Mouse (Mus musculus) liver, embryonic 12.5 days (tissue): ENCODE results near the gene Fam98a. TPM values are rescaled to one million over a fixed set of nuclear protein-coding genes. Genes with fewer than 3 reads are reported as not detected.

Source experiments
- ATAC-seq: fragments of 200-750 bp; cut with Nextera tagmentation; 2 replicates; pipeline ENCODE4 v1.8.0; 2017; ENCODE audit warnings: moderate number of reproducible peaks, mild to moderate bottlenecking, moderate library complexity
- H3K27ac ChIP-seq: fragments of 300-500 bp; sonication (generic); 2 replicates; pipeline ENCODE4 v1.5.1; 2016; ENCODE audit warnings: mild to moderate bottlenecking
- H3K27me3 ChIP-seq: fragments of 300-500 bp; sonication (generic); replicated peaks from 2 replicates; pipeline ENCODE4 v1.6.1; 2016; ENCODE audit warnings: mild to moderate bottlenecking, moderate library complexity
- H3K36me3 ChIP-seq: fragments of 300-500 bp; sonication (generic); 2 replicates; pipeline ENCODE4 v1.6.1; 2016; ENCODE audit warnings: mild to moderate bottlenecking, moderate library complexity
- H3K4me1 ChIP-seq: fragments of 300-500 bp; sonication (generic); 2 replicates; pipeline ENCODE4 v1.6.1; 2016
- H3K4me2 ChIP-seq: fragments of 300-500 bp; sonication (generic); 2 replicates; pipeline ENCODE4 v1.6.1; 2016; ENCODE audit warnings: mild to moderate bottlenecking, moderate library complexity
- H3K4me3 ChIP-seq: fragments of 300-500 bp; sonication (generic); 2 replicates; pipeline ENCODE4 v1.5.1; 2016; ENCODE audit warnings: mild to moderate bottlenecking, moderate library complexity
- H3K9ac ChIP-seq: fragments of 300-500 bp; sonication (generic); 2 replicates; pipeline ENCODE4 v1.6.1; 2016; ENCODE audit warnings: mild to moderate bottlenecking, moderate library complexity
- H3K9me3 ChIP-seq: fragments of 300-500 bp; sonication (generic); replicated peaks from 2 replicates; pipeline ENCODE4 v1.6.1; 2016; ENCODE audit warnings: mild to moderate bottlenecking, moderate library complexity
- WGBS: fragments of 180-500 bp; shearing (Covaris S2); methylation state at CpG from one replicate; pipeline ENCODE4 v1.1.7; 2016; ENCODE audit not compliant: insufficient replicate concordance; 5-methylcytosine and 5-hydroxymethylcytosine counted together
- polyA plus RNA-seq: library from polyadenylated mRNA; unstranded; fragments of >200 nt; fragmentation: Nextera tagmentation; extraction: Ambion mirVana; gene quantifications from 2 replicates; pipeline ENCODE4 v1.2.1, GENCODE M21; 2016

Fam98a gene
- polyA plus RNA-seq, 1 experiment from 2014 or later, result 25.2 TPM

GRCm38 (mm10) chr17:75518181-75518901 lies 33.4 kb downstream of the Fam98a start:
- Histone ChIP-seq H3K27me3 (no peaks in the 10 kb centered on the region), H3K4me3 (no peak overlapping the region), H3K9me3 (no peaks in the 10 kb centered on the region), H3K27ac (no peak overlapping the region), H3K36me3 (no peaks in the 10 kb centered on the region), H3K4me1 (peaks cover 3% of the 10 kb centered on the region; the same call in 1 of the 2 replicates), H3K9ac (no peak overlapping the region), H3K4me2 (no peak overlapping the region)
- no peak for ATAC-seq
- 32% methylated on average over 8 of the region's 8 CpGs for WGBS

GRCm38 (mm10) chr17:75516591-75516990 lies 35.2 kb downstream of the Fam98a start:
- no peak for ATAC-seq
- Histone ChIP-seq H3K36me3 (no peaks in the 10 kb centered on the region), H3K4me2 (no peak overlapping the region), H3K9ac (no peak overlapping the region), H3K27ac (no peak overlapping the region), H3K27me3 (no peaks in the 10 kb centered on the region), H3K9me3 (no peaks in the 10 kb centered on the region), H3K4me1 (peaks cover 3% of the 10 kb centered on the region; the same call in 1 of the 2 replicates), H3K4me3 (no peak overlapping the region)
- WGBS, result 54% methylated on average over 4 of the region's 4 CpGs

GRCm38 (mm10) chr17:75509257-75509656 lies 42.5 kb downstream of the Fam98a start:
- no peaks in the 10 kb centered on the region for H3K4me1 ChIP-seq
- H3K9me3 ChIP-seq, result no peaks in the 10 kb centered on the region
- H3K27me3 ChIP-seq, result no peaks in the 10 kb centered on the region
- ATAC-seq, result no peak
- no peak overlapping the region for H3K4me3 ChIP-seq
- no peak overlapping the region for H3K27ac ChIP-seq
- no peak overlapping the region for H3K4me2 ChIP-seq
- H3K9ac ChIP-seq, result no peak overlapping the region
- WGBS, result 73% methylated on average over 5 of the region's 5 CpGs
- H3K36me3 ChIP-seq, result no peaks in the 10 kb centered on the region

- H3K4me1 ChIP-seq, result no peaks in the 10 kb centered on the region
- no peak overlapping the region for H3K9ac ChIP-seq
- H3K36me3 ChIP-seq, result no peaks in the 10 kb centered on the region
- H3K27me3 ChIP-seq, result no peaks in the 10 kb centered on the region
- H3K27ac ChIP-seq, result no peak overlapping the region
- no peaks in the 10 kb centered on the region for H3K9me3 ChIP-seq
- no peak overlapping the region for H3K4me2 ChIP-seq
- WGBS, result 66% methylated on average over 10 of the region's 10 CpGs
- H3K4me3 ChIP-seq, result no peak overlapping the region
- ATAC-seq, result no peak
Observed at GRCm38 (mm10) chr17:75506708-75507641, 44.8 kb downstream of the Fam98a start.

- Histone ChIP-seq H3K4me2 (no peak overlapping the region), H3K9me3 (no peaks in the 10 kb centered on the region), H3K4me1 (no peaks in the 10 kb centered on the region), H3K27ac (no peak overlapping the region), H3K27me3 (no peaks in the 10 kb centered on the region), H3K9ac (no peak overlapping the region), H3K4me3 (no peak overlapping the region), H3K36me3 (no peaks in the 10 kb centered on the region)
- 77% methylated on average over 10 of the region's 10 CpGs for WGBS
- ATAC-seq, result no peak
Observed at GRCm38 (mm10) chr17:75506097-75506675, 45.6 kb downstream of the Fam98a start.

GRCm38 (mm10) chr17:75505053-75505452 lies 46.7 kb downstream of the Fam98a start:
- H3K4me1 ChIP-seq, result no peaks in the 10 kb centered on the region
- H3K36me3 ChIP-seq, result no peaks in the 10 kb centered on the region
- no peaks in the 10 kb centered on the region for H3K9me3 ChIP-seq
- no peak overlapping the region for H3K4me2 ChIP-seq
- ATAC-seq, result no peak
- H3K4me3 ChIP-seq, result no peak overlapping the region
- H3K9ac ChIP-seq, result no peak overlapping the region
- no peaks in the 10 kb centered on the region for H3K27me3 ChIP-seq
- no peak overlapping the region for H3K27ac ChIP-seq
- 66% methylated on average over 5 of the region's 5 CpGs for WGBS

- H3K27ac ChIP-seq, result no peak overlapping the region
- 77% methylated on average over 3 of the region's 3 CpGs for WGBS
- ATAC-seq, result no peak
- no peaks in the 10 kb centered on the region for H3K27me3 ChIP-seq
- H3K4me3 ChIP-seq, result no peak overlapping the region
- H3K4me2 ChIP-seq, result no peak overlapping the region
- H3K9me3 ChIP-seq, result no peaks in the 10 kb centered on the region
- H3K36me3 ChIP-seq, result no peaks in the 10 kb centered on the region
- H3K9ac ChIP-seq, result no peak overlapping the region
- H3K4me1 ChIP-seq, result no peaks in the 10 kb centered on the region
Observed at GRCm38 (mm10) chr17:75503031-75503430, 48.7 kb downstream of the Fam98a start.

GRCm38 (mm10) chr17:75498241-75498651 lies 53.5 kb downstream of the Fam98a start:
- ATAC-seq, result no peak
- Histone ChIP-seq H3K9me3 (no peaks in the 10 kb centered on the region), H3K27me3 (no peaks in the 10 kb centered on the region), H3K4me1 (no peaks in the 10 kb centered on the region), H3K9ac (no peak overlapping the region), H3K36me3 (no peaks in the 10 kb centered on the region), H3K4me3 (no peak overlapping the region), H3K27ac (no peak overlapping the region), H3K4me2 (no peak overlapping the region)
- WGBS, result 88% methylated on average over 6 of the region's 6 CpGs

GRCm38 (mm10) chr17:75495213-75495612 lies 56.5 kb downstream of the Fam98a start:
- no peaks in the 10 kb centered on the region for H3K4me1 ChIP-seq
- 67% methylated on average over 4 of the region's 4 CpGs for WGBS
- ATAC-seq, result no peak
- H3K4me2 ChIP-seq, result no peak overlapping the region
- H3K4me3 ChIP-seq, result no peak overlapping the region
- no peaks in the 10 kb centered on the region for H3K27me3 ChIP-seq
- no peaks in the 10 kb centered on the region for H3K9me3 ChIP-seq
- H3K27ac ChIP-seq, result no peak overlapping the region
- no peaks in the 10 kb centered on the region for H3K36me3 ChIP-seq
- H3K9ac ChIP-seq, result no peak overlapping the region

Other genes with a start within 250 kb of the Fam98a start
- gene Rasgrp3, start 116.0 kb downstream of the Fam98a start, polyA plus RNA-seq, result 6.3 and 6.6 TPM in 2 replicates